Mouse (Mus musculus) heart, embryonic 13.5 days (tissue): ENCODE measurements around the gene Lmnb2. TPM values are rescaled to one million over a fixed set of nuclear protein-coding genes. Genes with fewer than 3 reads are reported as not detected.

Source experiments
- polyA plus RNA-seq: library from polyadenylated mRNA; unstranded; fragments of >200 nt; fragmentation: Nextera tagmentation; extraction: Ambion mirVana; gene quantifications from 2 replicates; pipeline ENCODE4 v1.2.1, GENCODE M21; 2015

The Lmnb2 gene
- polyA plus RNA-seq, 1 experiment from 2014 or later, result 24.8 TPM

Other genes with a start within 250 kb of the Lmnb2 start
- gene Mknk2, start 240.1 kb downstream of the Lmnb2 start, polyA plus RNA-seq, result 78.2 and 78.7 TPM in 2 replicates
- gene Mob3a, start 216.3 kb downstream of the Lmnb2 start, polyA plus RNA-seq, result 26.0 and 27.2 TPM in 2 replicates
- 12.7 and 13.5 TPM in 2 replicates for gene Izumo4, start 216.1 kb downstream of the Lmnb2 start, polyA plus RNA-seq
- gene Ap3d1, start 176.0 kb downstream of the Lmnb2 start, polyA plus RNA-seq, result 44.0 and 46.4 TPM in 2 replicates
- 17.9 and 19.1 TPM in 2 replicates for gene Dot1l, start 163.0 kb downstream of the Lmnb2 start, polyA plus RNA-seq
- gene Sf3a2, start 120.0 kb downstream of the Lmnb2 start, polyA plus RNA-seq, result 46.3 and 53.4 TPM in 2 replicates
- 79.6 and 86.5 TPM in 2 replicates for gene Plekhj1, start 119.6 kb downstream of the Lmnb2 start, polyA plus RNA-seq
- gene Amh, start 113.0 kb downstream of the Lmnb2 start, polyA plus RNA-seq, result 0.11 TPM in 1 of 2 replicates, not detected in the other
- gene Jsrp1, start 104.7 kb downstream of the Lmnb2 start, polyA plus RNA-seq, result 5.7 and 5.9 TPM in 2 replicates
- gene Oaz1, start 91.6 kb downstream of the Lmnb2 start, polyA plus RNA-seq, result 2,053 and 2,109 TPM in 2 replicates
- 0.16 and 0.34 TPM in 2 replicates for gene Lingo3, start 74.2 kb downstream of the Lmnb2 start, polyA plus RNA-seq
- gene Lsm7, start 63.0 kb downstream of the Lmnb2 start, polyA plus RNA-seq, result 157 and 171 TPM in 2 replicates
- 27.7 and 28.5 TPM in 2 replicates for gene Sppl2b, start 63.0 kb downstream of the Lmnb2 start, polyA plus RNA-seq
- gene Tmprss9, start 46.4 kb downstream of the Lmnb2 start, polyA plus RNA-seq, result 0.05 and 0.07 TPM in 2 replicates
- 285 and 314 TPM in 2 replicates for gene Timm13, start 17.3 kb downstream of the Lmnb2 start, polyA plus RNA-seq
- 29.2 and 33.9 TPM in 2 replicates for gene Gadd45b, start 11.8 kb upstream of the Lmnb2 start, polyA plus RNA-seq
- gene Gng7, start 96.7 kb upstream of the Lmnb2 start, polyA plus RNA-seq, result 1.4 TPM in 2 replicates
- 0.06 and 0.07 TPM in 2 replicates for gene Diras1, start 107.4 kb upstream of the Lmnb2 start, polyA plus RNA-seq
- 8.0 and 8.2 TPM in 2 replicates for gene Slc39a3, start 119.2 kb upstream of the Lmnb2 start, polyA plus RNA-seq
- gene Sgta, start 141.9 kb upstream of the Lmnb2 start, polyA plus RNA-seq, result 152 and 162 TPM in 2 replicates
- 29.1 and 33.8 TPM in 2 replicates for gene Thop1, start 151.8 kb upstream of the Lmnb2 start, polyA plus RNA-seq
- 0.83 and 1.1 TPM in 2 replicates for gene Creb3l3, start 180.6 kb upstream of the Lmnb2 start, polyA plus RNA-seq
- gene Map2k2, start 187.7 kb upstream of the Lmnb2 start, polyA plus RNA-seq, result 150 TPM in 2 replicates
- gene Zbtb7a, start 217.0 kb upstream of the Lmnb2 start, polyA plus RNA-seq, result 19.5 and 20.1 TPM in 2 replicates
- 35.7 and 40.3 TPM in 2 replicates for gene Pias4, start 249.7 kb upstream of the Lmnb2 start, polyA plus RNA-seq